Mouse (Mus musculus) kidney, embryonic 14.5 days (tissue): ENCODE measurements at regions not wholly inside any gene's neighbourhood (a gene's known extent, or its start where the extent isn't known, plus 50 kb on each side); places are given as distances from the start of the nearest gene placed in this dataset.

ENCODE experiments used
- ATAC-seq: fragments of 200-750 bp; cut with Nextera tagmentation; 2 replicates; pipeline ENCODE4 v1.8.0; 2017; ENCODE audit warnings: moderate number of reproducible peaks, mild to moderate bottlenecking, moderate TSS enrichment, moderate library complexity; ENCODE audit not compliant: low FRiP score, low TSS enrichment
- H3K27ac ChIP-seq: fragments of 300-500 bp; sonication (generic); 2 replicates; pipeline ENCODE4 v1.5.1; 2014; ENCODE audit warnings: low read depth, mild to moderate bottlenecking, low read length, moderate library complexity, mixed read lengths
- H3K27me3 ChIP-seq: fragments of 300-500 bp; sonication (generic); 2 replicates; pipeline ENCODE4 v1.6.1; 2014; ENCODE audit warnings: mild to moderate bottlenecking, low read length; ENCODE audit not compliant: control insufficient read depth, insufficient read depth
- H3K36me3 ChIP-seq: fragments of 300-500 bp; sonication (generic); 2 replicates; pipeline ENCODE4 v1.6.1; 2014; ENCODE audit warnings: low read length, mixed read lengths; ENCODE audit not compliant: control insufficient read depth, insufficient read depth
- H3K4me1 ChIP-seq: fragments of 300-500 bp; sonication (generic); 2 replicates; pipeline ENCODE4 v1.6.1; 2014; ENCODE audit warnings: low read length, mixed read lengths; ENCODE audit not compliant: control insufficient read depth, insufficient read depth
- H3K4me2 ChIP-seq: fragments of 300-500 bp; sonication (generic); replicated peaks from 2 replicates; pipeline ENCODE4 v1.6.1; 2014; ENCODE audit warnings: low read depth, mild to moderate bottlenecking, low read length
- H3K4me3 ChIP-seq: fragments of 300-500 bp; sonication (generic); 2 replicates; pipeline ENCODE4 v1.5.1; 2014; ENCODE audit warnings: mild to moderate bottlenecking, low read length
- H3K9ac ChIP-seq: fragments of 300-500 bp; sonication (generic); 2 replicates; pipeline ENCODE4 v1.6.1; 2014; ENCODE audit warnings: low read depth, mild to moderate bottlenecking, low read length, moderate library complexity
- H3K9me3 ChIP-seq: fragments of 300-500 bp; sonication (generic); 2 replicates; pipeline ENCODE4 v1.6.1; 2016; ENCODE audit warnings: low read length; ENCODE audit not compliant: control insufficient read depth
- WGBS: fragments of 180-500 bp; shearing (Covaris S2); extraction: QIAGEN DNeasy Blood & Tissue Kit; methylation state at CpG from one replicate; pipeline ENCODE4 v1.1.7; 2014; 5-methylcytosine and 5-hydroxymethylcytosine counted together

DNA sequence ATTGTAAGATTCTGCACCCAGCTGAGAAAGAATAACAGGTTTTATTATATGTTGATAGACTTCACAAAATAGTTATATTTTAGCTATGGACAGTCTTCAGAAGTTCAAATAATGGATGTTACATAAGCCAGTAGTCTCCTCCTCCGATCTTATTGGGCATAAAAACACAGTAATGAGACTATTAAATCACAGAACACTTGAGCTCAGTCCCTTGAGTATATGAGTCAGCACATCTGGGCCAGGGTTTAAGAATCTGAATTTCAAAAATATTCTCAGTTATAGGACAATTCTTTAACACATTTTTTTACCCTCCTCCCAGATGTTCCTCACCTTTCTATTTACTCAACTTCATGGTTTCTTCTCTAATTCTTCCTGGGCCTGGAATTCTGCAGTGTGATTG is 1075.9 kb upstream of the Lrrc6 start:
- Histone ChIP-seq H3K9ac (no peak overlapping the region), H3K27me3 (no peaks in the 10 kb centered on the region), H3K4me2 (no peak overlapping the region), H3K36me3 (no peaks in the 10 kb centered on the region), H3K4me3 (no peak overlapping the region), H3K9me3 (no peaks in the 10 kb centered on the region), H3K27ac (no peak overlapping the region), H3K4me1 (no peaks in the 10 kb centered on the region)
- ATAC-seq: no peak
- WGBS: 78% methylated on average over 1 of the region's 1 CpGs

DNA sequence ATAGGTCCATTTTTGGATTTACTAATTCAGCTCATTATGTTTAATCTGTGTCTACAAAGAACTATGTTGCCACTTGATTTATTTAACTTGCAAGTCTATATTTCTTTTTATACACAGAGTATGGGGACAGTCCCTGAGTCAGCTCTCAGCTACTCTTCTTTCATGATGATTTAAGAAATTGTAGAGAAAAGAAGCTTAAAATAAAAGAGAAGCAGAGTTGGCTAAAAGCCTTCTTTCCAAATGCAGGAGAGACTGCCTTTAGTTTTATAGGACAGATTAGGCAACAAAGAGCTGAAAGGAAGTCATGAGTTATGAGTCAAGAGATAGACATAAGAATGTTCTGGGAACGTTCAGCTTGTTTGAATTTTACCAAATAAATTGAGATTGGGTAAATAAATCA is 1070.9 kb upstream of the Lrrc6 start:
- H3K4me1 ChIP-seq: no peaks in the 10 kb centered on the region
- H3K27me3 ChIP-seq: no peaks in the 10 kb centered on the region
- H3K9me3 ChIP-seq: no peaks in the 10 kb centered on the region
- H3K27ac ChIP-seq: no peak overlapping the region
- H3K4me2 ChIP-seq: no peak overlapping the region
- WGBS: 50% methylated on average over 1 of the region's 1 CpGs
- H3K9ac ChIP-seq: no peak overlapping the region
- ATAC-seq: no peak
- no peaks in the 10 kb centered on the region for H3K36me3 ChIP-seq
- H3K4me3 ChIP-seq: no peak overlapping the region

DNA sequence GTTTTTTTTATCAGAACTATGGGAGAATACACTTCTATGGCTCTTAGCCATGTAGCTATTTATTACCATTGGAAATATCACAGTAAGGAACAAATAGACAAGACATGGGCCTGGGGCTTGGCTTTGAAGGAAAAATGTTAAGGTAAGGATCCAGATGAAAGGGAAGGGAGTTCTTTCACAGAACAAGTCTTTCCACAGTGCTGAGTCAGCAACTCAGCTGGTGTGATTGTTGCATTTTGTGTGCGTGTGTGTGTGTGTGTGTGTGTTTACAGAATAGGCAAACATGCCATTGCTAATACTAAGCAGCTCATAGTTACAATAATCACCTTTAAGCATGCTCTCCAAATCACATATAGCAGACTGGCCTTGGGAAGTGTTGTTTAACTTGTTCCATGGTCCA is 1056.6 kb upstream of the Lrrc6 start:
- 72% methylated on average over 1 of the region's 1 CpGs for WGBS
- H3K9me3 ChIP-seq: no peaks in the 10 kb centered on the region
- H3K27ac ChIP-seq: no peak overlapping the region
- no peaks in the 10 kb centered on the region for H3K27me3 ChIP-seq
- H3K36me3 ChIP-seq: no peaks in the 10 kb centered on the region
- no peak overlapping the region for H3K4me3 ChIP-seq
- no peak overlapping the region for H3K4me2 ChIP-seq
- H3K4me1 ChIP-seq: no peaks in the 10 kb centered on the region
- no peak for ATAC-seq
- H3K9ac ChIP-seq: no peak overlapping the region

DNA sequence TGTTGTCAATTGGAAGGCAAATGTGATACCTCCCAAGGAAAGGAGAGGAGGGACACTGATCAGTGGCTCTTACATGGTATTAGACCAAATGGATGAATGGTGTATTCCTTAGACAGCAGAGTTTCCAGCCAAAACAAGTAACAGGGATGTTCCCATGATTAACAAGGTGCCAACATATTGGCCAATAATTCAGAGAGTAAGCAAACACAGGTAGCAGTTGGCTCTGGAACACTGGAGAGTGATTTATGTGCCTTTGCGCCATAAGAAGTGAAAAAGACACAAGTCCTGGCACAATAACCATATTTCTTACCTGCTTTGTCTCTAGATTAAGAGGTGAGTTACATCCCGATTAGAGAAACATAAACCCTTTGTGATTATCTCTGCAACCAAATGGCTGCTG is 1051.2 kb upstream of the Lrrc6 start:
- Histone ChIP-seq H3K4me2 (no peak overlapping the region), H3K9ac (no peak overlapping the region), H3K9me3 (no peaks in the 10 kb centered on the region), H3K36me3 (no peaks in the 10 kb centered on the region), H3K27ac (no peak overlapping the region), H3K4me1 (peaks cover 7% of the 10 kb centered on the region; the same call in 1 of the 2 replicates), H3K4me3 (no peak overlapping the region), H3K27me3 (no peaks in the 10 kb centered on the region)
- ATAC-seq: no peak
- 22% methylated on average over 2 of the region's 2 CpGs for WGBS

DNA sequence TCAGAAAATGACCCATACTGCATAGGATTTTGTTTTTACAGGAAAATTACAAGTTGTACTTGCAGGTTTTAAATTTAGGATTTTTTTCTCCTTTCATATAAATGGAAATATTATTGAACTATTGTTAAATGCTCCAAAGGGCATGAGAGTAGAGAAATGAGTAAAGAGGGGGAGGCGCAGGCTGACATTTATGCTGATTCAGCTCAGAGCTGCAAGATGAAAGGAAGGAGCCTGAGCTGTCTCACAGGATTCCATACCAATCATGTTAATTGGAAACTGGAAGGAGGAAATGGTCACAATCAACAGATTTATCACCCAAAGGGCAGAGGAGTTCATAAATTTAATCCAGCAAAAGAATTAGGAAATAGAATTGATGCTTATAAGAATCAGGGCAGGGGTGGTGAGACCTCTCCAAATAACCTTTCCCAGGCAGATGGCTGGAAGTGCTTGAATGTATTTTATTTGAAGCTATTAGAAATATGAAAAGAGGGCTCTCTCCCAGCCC is 1046.2 kb upstream of the Lrrc6 start:
- ATAC-seq: no peak
- 29% methylated on average over 1 of the region's 1 CpGs for WGBS

DNA sequence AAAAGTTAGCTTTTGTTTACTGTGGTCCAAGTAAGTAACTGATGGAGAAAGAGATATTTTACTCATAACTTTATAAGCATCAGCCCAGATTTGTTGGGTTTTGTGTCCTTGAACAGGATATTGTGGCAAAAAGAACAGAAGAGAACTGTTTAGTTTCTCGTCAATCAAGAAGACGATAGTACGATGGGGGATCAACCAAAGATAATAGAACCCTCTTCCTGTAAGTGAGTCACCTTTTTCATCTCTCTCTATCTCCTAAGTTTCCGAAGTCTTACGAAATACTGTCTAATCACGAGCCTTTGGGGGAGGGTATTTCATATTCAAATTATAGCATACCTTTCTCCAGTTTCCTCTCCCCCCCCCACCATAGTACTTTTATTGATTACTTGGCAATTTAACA is 1045.0 kb upstream of the Lrrc6 start:
- ATAC-seq: no peak
- H3K36me3 ChIP-seq: no peaks in the 10 kb centered on the region

More for the DNA sequence above, 1046.2 kb upstream of the Lrrc6 start:
- no peak overlapping the region for H3K9ac ChIP-seq
- H3K9me3 ChIP-seq: no peaks in the 10 kb centered on the region
- peaks cover 7% of the 10 kb centered on the region; the same call in 1 of the 2 replicates for H3K4me1 ChIP-seq
- H3K4me3 ChIP-seq: no peak overlapping the region
- no peak overlapping the region for H3K4me2 ChIP-seq
- no peaks in the 10 kb centered on the region for H3K36me3 ChIP-seq
- H3K27ac ChIP-seq: no peak overlapping the region
- no peaks in the 10 kb centered on the region for H3K27me3 ChIP-seq

DNA sequence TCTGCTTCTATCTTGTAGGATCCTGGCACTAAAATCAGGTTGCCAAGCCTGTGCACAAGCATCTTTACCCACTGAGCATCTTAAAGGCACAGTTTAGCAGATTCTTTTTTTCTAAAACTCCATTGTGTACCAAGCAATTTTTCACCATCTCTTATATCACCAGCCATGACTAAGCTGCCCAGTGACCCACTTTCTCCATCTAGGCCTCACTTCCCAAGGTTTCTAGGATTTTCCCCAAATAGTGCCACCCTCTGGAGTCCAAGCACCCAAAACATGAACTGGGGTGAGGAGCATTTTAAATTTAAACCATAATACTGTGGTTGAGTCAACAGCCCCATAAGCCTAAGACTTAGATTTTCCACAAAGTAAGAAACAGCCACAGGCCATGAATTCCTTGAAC is 1013.0 kb upstream of the Lrrc6 start:
- Histone ChIP-seq H3K36me3 (no peaks in the 10 kb centered on the region), H3K4me3 (no peak overlapping the region), H3K4me1 (no peaks in the 10 kb centered on the region), H3K27me3 (no peaks in the 10 kb centered on the region), H3K4me2 (no peak overlapping the region), H3K27ac (no peak overlapping the region), H3K9ac (no peak overlapping the region), H3K9me3 (no peaks in the 10 kb centered on the region)
- ATAC-seq: no peak

More for the DNA sequence above, 1045.0 kb upstream of the Lrrc6 start:
- Histone ChIP-seq H3K9me3 (no peaks in the 10 kb centered on the region), H3K27ac (no peak overlapping the region), H3K4me1 (peaks cover 7% of the 10 kb centered on the region; the same call in 1 of the 2 replicates), H3K27me3 (no peaks in the 10 kb centered on the region), H3K4me2 (no peak overlapping the region), H3K9ac (no peak overlapping the region), H3K4me3 (no peak overlapping the region)
- WGBS: 83% methylated on average over 6 of the region's 6 CpGs

DNA sequence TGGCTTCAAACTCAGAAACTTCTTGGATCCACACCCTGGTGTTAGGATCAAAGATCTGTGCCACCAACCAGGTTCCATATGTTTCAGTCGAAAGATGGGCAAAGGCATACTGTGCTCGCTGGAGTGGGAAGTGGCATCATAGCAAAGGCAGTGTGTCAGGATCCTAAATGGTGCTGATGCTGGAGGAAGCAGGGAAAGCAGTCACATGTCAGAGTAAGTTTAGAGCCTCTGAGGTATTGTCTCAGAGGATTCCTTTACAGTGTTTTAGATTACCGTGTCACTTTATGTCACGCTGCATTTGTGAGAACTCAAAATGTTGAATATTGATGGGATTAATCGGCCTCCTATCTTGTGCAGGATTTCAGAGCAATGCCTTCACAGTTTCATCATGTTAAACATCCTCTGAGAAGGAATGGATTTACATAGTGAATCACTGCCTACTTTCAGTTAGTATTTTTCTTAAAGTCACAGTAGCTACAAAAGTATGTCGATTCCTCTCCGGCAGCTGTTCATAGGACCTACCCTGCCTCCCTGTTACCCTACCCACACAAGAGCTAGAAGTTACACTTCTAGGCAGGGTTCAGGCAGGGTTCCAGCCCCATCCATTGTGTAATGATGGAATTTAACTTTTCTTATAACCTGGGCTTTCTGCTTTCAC is 994.4 kb upstream of the Lrrc6 start:
- Histone ChIP-seq H3K4me2 (no peak overlapping the region), H3K4me1 (no peaks in the 10 kb centered on the region), H3K9ac (no peak overlapping the region), H3K36me3 (no peaks in the 10 kb centered on the region), H3K9me3 (no peaks in the 10 kb centered on the region), H3K27ac (no peak overlapping the region), H3K27me3 (no peaks in the 10 kb centered on the region), H3K4me3 (no peak overlapping the region)
- no peak for ATAC-seq
- WGBS: 88% methylated on average over 7 of the region's 7 CpGs

DNA sequence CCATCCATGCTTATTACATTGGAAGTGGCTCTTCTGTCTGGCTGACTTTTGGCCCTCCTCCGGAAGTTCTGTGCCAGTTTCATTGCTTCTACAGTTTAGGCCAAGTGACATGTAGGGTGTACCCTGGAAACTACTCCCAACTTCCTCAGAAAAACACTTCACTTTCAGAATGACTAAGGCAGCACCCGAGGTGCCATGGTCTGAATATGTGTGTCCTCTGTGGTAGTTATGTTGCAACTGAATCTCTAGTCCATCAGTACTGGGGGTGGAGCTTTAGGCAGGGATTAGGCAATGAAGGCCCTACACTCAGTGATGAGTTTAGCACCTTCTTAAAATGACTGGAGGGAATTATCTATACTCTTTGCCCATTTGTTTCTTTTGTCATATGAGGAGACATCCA is 981.0 kb upstream of the Lrrc6 start:
- no peak for ATAC-seq
- no peaks in the 10 kb centered on the region for H3K27me3 ChIP-seq
- no peaks in the 10 kb centered on the region for H3K36me3 ChIP-seq
- H3K27ac ChIP-seq: no peak overlapping the region
- H3K4me2 ChIP-seq: no peak overlapping the region
- H3K4me1 ChIP-seq: no peaks in the 10 kb centered on the region
- 79% methylated on average over 2 of the region's 2 CpGs for WGBS
- no peak overlapping the region for H3K9ac ChIP-seq
- no peaks in the 10 kb centered on the region for H3K9me3 ChIP-seq
- H3K4me3 ChIP-seq: no peak overlapping the region
